Mouse (Mus musculus) liver, adult 10 weeks (tissue): ENCODE data around the gene Olfr127. TPM values are rescaled to one million over a fixed set of nuclear protein-coding genes. Genes with fewer than 3 reads are reported as not detected.

Source experiments
- polyA plus RNA-seq: library from polyadenylated mRNA; stranded (reverse); fragments of 350-450 nt; fragmentation: Illumina TruSeq; extraction: RNeasy Lipid Tissue Mini Kit (QIAGEN cat#74804); gene quantifications from one replicate; pipeline ENCODE4 v1.2.3, GENCODE M21; 2014; ENCODE audit warnings: low read depth, low replicate concordance

Olfr127 gene
- polyA plus RNA-seq: not detected

DNA sequence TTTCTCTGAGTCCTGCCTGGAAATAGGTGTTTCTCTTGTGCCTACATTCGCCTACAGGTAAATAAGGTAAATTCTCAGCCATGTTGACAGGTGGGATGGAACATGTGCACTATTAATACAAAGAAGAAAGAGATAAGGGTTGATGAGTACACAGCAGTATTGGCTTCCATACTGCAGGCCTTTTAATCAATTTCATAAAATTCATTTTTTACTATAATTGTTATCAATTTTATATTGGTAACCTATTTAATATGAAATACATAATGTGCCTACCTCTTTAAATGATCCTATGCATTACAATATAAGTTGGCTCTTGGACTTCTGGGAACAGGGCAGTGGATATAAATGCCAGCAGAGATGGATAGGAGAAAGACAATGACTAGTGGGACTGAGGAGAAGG lies at the start of gene Olfr127:
TSS of gene Olfr127 (plus strand) at position 301 of the 400 bp plus-strand sequence.

DNA sequence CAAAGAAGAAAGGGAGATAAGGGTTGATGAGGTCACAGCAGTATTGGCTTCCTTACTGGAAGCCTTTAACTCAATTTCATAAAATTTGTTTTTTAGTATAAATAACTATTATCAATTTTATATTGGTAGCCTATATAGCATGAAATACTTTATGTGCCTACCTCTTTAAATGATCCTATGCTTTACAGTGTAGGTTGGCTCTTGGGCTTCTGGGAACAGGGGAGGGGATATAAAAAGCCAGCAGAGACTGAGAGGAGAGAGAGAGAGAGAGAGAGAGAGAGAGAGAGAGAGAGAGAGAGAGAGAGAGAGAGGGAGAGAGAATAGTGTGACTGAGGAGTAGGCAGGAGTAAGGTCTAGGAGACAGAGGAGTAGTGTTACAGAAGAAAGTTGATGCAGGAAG lies 20.0 kb downstream of the Olfr127 start, which contains the start of gene Olfr128:
TSS of gene Olfr128 (plus strand) at position 301 of the 400 bp plus-strand sequence.

DNA sequence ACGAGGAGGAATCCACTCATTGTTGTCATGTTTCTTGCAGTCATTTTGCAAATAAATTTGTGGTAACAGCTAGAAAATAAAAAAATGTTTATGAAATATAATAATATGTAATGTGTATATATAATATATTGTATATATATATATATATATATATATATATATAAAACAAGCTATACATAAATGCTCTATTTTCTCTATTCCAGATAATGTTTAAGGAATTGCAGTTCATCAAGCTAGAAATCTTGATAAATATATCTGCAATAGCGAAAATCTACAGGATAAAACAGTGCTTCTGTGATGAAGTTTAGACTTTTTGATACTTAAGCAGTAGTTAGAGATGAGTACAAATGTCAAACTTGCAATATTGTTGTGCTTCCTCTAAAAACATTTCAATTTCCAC lies 52.7 kb downstream of the Olfr127 start, which contains the start of gene Olfr761:
TSS of gene Olfr761 (minus strand) at position 101 of the 400 bp plus-strand sequence.

Other genes with a start within 250 kb of the Olfr127 start
- gene Olfr117, start 236.7 kb upstream of the Olfr127 start, polyA plus RNA-seq: not detected
- not detected for gene Olfr118, start 233.4 kb upstream of the Olfr127 start, polyA plus RNA-seq
- gene Olfr119, start 203.9 kb upstream of the Olfr127 start, polyA plus RNA-seq: not detected
- gene Olfr120, start 178.6 kb upstream of the Olfr127 start, polyA plus RNA-seq: not detected
- gene Olfr121, start 151.6 kb upstream of the Olfr127 start, polyA plus RNA-seq: not detected
- not detected for gene Olfr122, start 131.8 kb upstream of the Olfr127 start, polyA plus RNA-seq
- not detected for gene Olfr123, start 106.9 kb upstream of the Olfr127 start, polyA plus RNA-seq
- gene Olfr124, start 100.5 kb upstream of the Olfr127 start, polyA plus RNA-seq: not detected
- gene Olfr125, start 67.5 kb upstream of the Olfr127 start, polyA plus RNA-seq: not detected
- gene Olfr126, start 53.0 kb upstream of the Olfr127 start, polyA plus RNA-seq: not detected
- not detected for gene Olfr128, start 20.1 kb downstream of the Olfr127 start, polyA plus RNA-seq
- gene Olfr761, start 52.6 kb downstream of the Olfr127 start, polyA plus RNA-seq: not detected
- gene Olfr129, start 159.6 kb downstream of the Olfr127 start, polyA plus RNA-seq: not detected
- gene Olfr130, start 163.5 kb downstream of the Olfr127 start, polyA plus RNA-seq: not detected
- gene Olfr131, start 188.3 kb downstream of the Olfr127 start, polyA plus RNA-seq: not detected
- not detected for gene Olfr132, start 234.1 kb downstream of the Olfr127 start, polyA plus RNA-seq
- gene Olfr133, start 244.8 kb downstream of the Olfr127 start, polyA plus RNA-seq: not detected